Mouse (Mus musculus) hindbrain, embryonic 10.5 days (tissue): ENCODE measurements at regions not wholly inside any gene's neighbourhood (a gene's known extent, or its start where the extent isn't known, plus 50 kb on each side); places are given as distances from the start of the nearest gene placed in this dataset.

ENCODE experiments used
- DNase-seq: peaks from one replicate; pipeline ENCODE4 v3.0.0-alpha.2; 2017; ENCODE audit warnings: low spot score
- H3K27ac ChIP-seq: fragments of 300-500 bp; sonication (generic); 2 replicates; pipeline ENCODE4 v1.5.1; 2016; ENCODE audit warnings: mild to moderate bottlenecking, moderate library complexity
- H3K27me3 ChIP-seq: fragments of 300-500 bp; sonication (generic); 2 replicates; pipeline ENCODE4 v1.6.1; 2016; ENCODE audit warnings: mild to moderate bottlenecking; ENCODE audit not compliant: poor library complexity, insufficient read depth, severe bottlenecking
- H3K36me3 ChIP-seq: fragments of 300-500 bp; sonication (generic); 2 replicates; pipeline ENCODE4 v1.6.1; 2016; ENCODE audit warnings: mild to moderate bottlenecking, moderate library complexity
- H3K4me1 ChIP-seq: fragments of 300-500 bp; sonication (generic); replicated peaks from 2 replicates; pipeline ENCODE4 v1.6.1; 2016; ENCODE audit warnings: mild to moderate bottlenecking
- H3K4me3 ChIP-seq: fragments of 300-500 bp; sonication (generic); 2 replicates; pipeline ENCODE4 v1.5.1; 2016; ENCODE audit warnings: mild to moderate bottlenecking, moderate library complexity
- H3K9me3 ChIP-seq: fragments of 300-500 bp; sonication (generic); 2 replicates; pipeline ENCODE4 v1.6.1; 2016; ENCODE audit warnings: mild to moderate bottlenecking, moderate library complexity
- WGBS: fragments of 180-500 bp; shearing (Covaris S2); methylation state at CpG from one replicate; pipeline ENCODE4 v1.1.7; 2016; 5-methylcytosine and 5-hydroxymethylcytosine counted together

DNA sequence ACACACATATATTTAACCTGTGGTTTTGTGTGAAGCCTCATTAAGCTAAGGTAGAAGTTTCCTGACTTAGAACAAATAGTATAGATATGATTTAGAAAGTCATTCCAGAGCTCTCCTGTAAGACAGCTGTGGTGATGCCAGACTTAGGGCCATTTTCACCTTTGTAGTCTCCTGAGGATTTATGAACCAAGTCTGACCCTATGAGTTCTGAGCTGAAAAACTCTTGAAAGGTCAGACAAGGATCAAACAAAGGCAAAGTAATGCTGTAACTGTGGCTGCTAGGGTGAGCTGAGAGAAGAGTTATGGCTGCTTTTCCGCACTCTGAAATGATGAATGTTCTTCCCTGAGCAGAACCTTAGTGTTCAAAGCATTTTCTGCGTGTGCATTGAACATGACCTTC lies 58.9 kb upstream of the Stxbp6 start:
- Histone ChIP-seq H3K9me3 (no peaks in the 10 kb centered on the region), H3K4me3 (no peak overlapping the region), H3K4me1 (no peaks in the 10 kb centered on the region), H3K36me3 (no peaks in the 10 kb centered on the region), H3K27me3 (no peaks in the 10 kb centered on the region), H3K27ac (no peak overlapping the region)
- DNase-seq = no peak
- WGBS = 87% methylated on average over 2 of the region's 2 CpGs

DNA sequence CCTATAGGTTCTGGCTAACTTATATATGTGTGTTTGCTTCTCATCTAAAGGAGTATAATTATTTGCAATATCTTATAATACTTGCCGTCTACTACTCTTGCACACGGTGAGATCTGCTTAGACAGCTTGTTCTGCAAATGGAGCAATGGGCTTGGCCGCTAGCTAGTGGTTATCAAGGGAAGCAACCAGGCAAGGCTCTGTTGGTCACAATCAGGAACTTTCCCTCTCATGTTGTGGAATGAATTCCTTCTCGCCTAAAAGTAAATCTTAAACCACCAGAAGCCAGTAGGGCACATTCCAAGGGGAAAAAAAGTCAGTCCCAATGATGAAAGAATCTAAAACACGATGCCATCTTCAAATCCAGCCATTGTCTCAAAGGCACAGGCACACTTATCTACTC lies 56.6 kb upstream of the Stxbp6 start:
- DNase-seq = no peak
- H3K36me3 ChIP-seq = no peaks in the 10 kb centered on the region
- no peaks in the 10 kb centered on the region for H3K4me1 ChIP-seq
- no peak overlapping the region for H3K27ac ChIP-seq
- WGBS = 87% methylated on average over 5 of the region's 5 CpGs
- H3K27me3 ChIP-seq = no peaks in the 10 kb centered on the region
- no peak overlapping the region for H3K4me3 ChIP-seq
- no peaks in the 10 kb centered on the region for H3K9me3 ChIP-seq

DNA sequence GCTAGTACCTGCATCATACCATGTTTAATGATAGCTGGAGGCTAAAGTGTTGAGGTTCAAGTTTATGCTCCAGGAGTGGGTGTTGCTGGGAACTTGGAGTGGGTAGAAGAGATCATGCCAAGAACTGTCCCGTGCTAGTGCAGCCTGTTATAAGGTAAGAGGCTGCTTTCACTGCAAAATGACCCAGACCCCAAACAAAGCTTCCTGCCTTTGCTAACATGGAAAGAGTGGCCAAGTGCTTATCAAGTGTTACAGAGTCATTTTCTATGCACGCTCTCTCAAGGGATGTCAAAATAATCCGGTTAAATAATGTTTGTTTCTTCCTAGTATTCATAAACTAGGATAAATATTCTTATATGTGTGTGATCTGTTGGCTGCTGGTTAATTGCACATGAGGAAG lies 51.4 kb upstream of the Stxbp6 start:
- no peak for DNase-seq
- H3K4me3 ChIP-seq = no peak overlapping the region
- 90% methylated on average over 3 of the region's 3 CpGs for WGBS
- H3K4me1 ChIP-seq = no peaks in the 10 kb centered on the region
- H3K27me3 ChIP-seq = no peaks in the 10 kb centered on the region
- H3K27ac ChIP-seq = no peak overlapping the region
- no peaks in the 10 kb centered on the region for H3K36me3 ChIP-seq
- no peaks in the 10 kb centered on the region for H3K9me3 ChIP-seq
